Mouse (Mus musculus) heart, postnatal 25 days (tissue): ENCODE measurements at regions not wholly inside any gene's neighbourhood (a gene's known extent, or its start where the extent isn't known, plus 50 kb on each side); places are given as distances from the start of the nearest gene placed in this dataset.

ENCODE experiments used
- DNase-seq: peaks from one replicate; pipeline ENCODE4 v3.0.0; 2022; ENCODE audit warnings: low spot score
- intact Hi-C: fragments of 180-260 bp; cut with DNase I; formaldehyde crosslinking; loops from one replicate; pipeline ENCODE4 v1.15.1; 2025

GRCm38 (mm10) chr14:105790441-105790840 is 106.2 kb downstream of the Spry2 start:
- intact Hi-C loops, result no loop called here
- no peak for DNase-seq

- no peak for DNase-seq
- intact Hi-C loops, result no loop called here
These were observed 113.2 kb downstream of the Spry2 start for GRCm38 (mm10) chr14:105783428-105783827.

- intact Hi-C loops, result no loop called here
- no peak for DNase-seq
These were observed 116.9 kb downstream of the Spry2 start for GRCm38 (mm10) chr14:105779760-105780159.

GRCm38 (mm10) chr14:105779349-105779748 is 117.3 kb downstream of the Spry2 start:
- intact Hi-C loops, result no loop called here
- peak; percentile 67 for DNase-seq

GRCm38 (mm10) chr14:105773674-105774073 is 122.9 kb downstream of the Spry2 start:
- intact Hi-C loops, result no loop called here
- no peak for DNase-seq

- intact Hi-C loops, result no loop called here
- no peak for DNase-seq
These were observed 129.5 kb downstream of the Spry2 start for GRCm38 (mm10) chr14:105767100-105767499.

- intact Hi-C loops, result loop anchor here (10.0 kb wide), 1 partner anchor 58 kb away; no protein-coding TSS in a partner anchor
- no peak for DNase-seq
These were observed 143.9 kb downstream of the Spry2 start for GRCm38 (mm10) chr14:105752509-105753375.

GRCm38 (mm10) chr14:105751762-105752161 is 144.9 kb downstream of the Spry2 start:
- no peak for DNase-seq
- intact Hi-C loops, result loop anchor here (10.0 kb wide), 1 partner anchor 57 kb away; no protein-coding TSS in a partner anchor

GRCm38 (mm10) chr14:105744578-105744977 is 152.0 kb downstream of the Spry2 start:
- DNase-seq, result no peak
- intact Hi-C loops, result no loop called here

- intact Hi-C loops, result no loop called here
- DNase-seq, result peak; percentile 35
These were observed 152.5 kb downstream of the Spry2 start for GRCm38 (mm10) chr14:105744125-105744524.

- peak; percentile 69 for DNase-seq
- intact Hi-C loops, result no loop called here
These were observed 155.7 kb downstream of the Spry2 start for GRCm38 (mm10) chr14:105740889-105741288.

GRCm38 (mm10) chr14:105738568-105738967 is 158.1 kb downstream of the Spry2 start:
- intact Hi-C loops, result loop anchor here (10.0 kb wide), 4 partner anchors 64 to 414 kb away; no protein-coding TSS in a partner anchor
- no peak for DNase-seq

GRCm38 (mm10) chr14:105736352-105736751 is 160.3 kb downstream of the Spry2 start:
- intact Hi-C loops, result loop anchor here (10.0 kb wide), 4 partner anchors 62 to 412 kb away; no protein-coding TSS in a partner anchor
- DNase-seq, result no peak

GRCm38 (mm10) chr14:105734291-105734690 is 162.3 kb downstream of the Spry2 start:
- DNase-seq, result no peak
- intact Hi-C loops, result loop anchor here (10.0 kb wide), 4 partner anchors 59 to 409 kb away; no protein-coding TSS in a partner anchor

GRCm38 (mm10) chr14:105733013-105733728 is 163.4 kb downstream of the Spry2 start:
- intact Hi-C loops, result loop anchor here (2.0 to 10.0 kb wide), 5 partner anchors 58 to 408 kb away; partner anchors contain the start of gene Spry2
- DNase-seq, result peak; percentile 14

- intact Hi-C loops, result loop anchor here (2.0 to 10.0 kb wide), 5 partner anchors 58 to 408 kb away; partner anchors contain the start of gene Spry2
These were observed 164.2 kb downstream of the Spry2 start for GRCm38 (mm10) chr14:105732221-105733012.

GRCm38 (mm10) chr14:105730786-105731185 is 165.8 kb downstream of the Spry2 start:
- intact Hi-C loops, result loop anchor here (10.0 kb wide), 4 partner anchors 56 to 406 kb away; no protein-coding TSS in a partner anchor
- no peak for DNase-seq

More at GRCm38 (mm10) chr14:105732221-105733012, 164.2 kb downstream of the Spry2 start:
- DNase-seq, result peak; percentile 69

- DNase-seq, result no peak
- intact Hi-C loops, result no loop called here
These were observed 167.8 kb downstream of the Spry2 start for GRCm38 (mm10) chr14:105728841-105729240.

- intact Hi-C loops, result no loop called here
These were observed 170.9 kb downstream of the Spry2 start for GRCm38 (mm10) chr14:105725741-105726140.

GRCm38 (mm10) chr14:105722923-105723322 is 173.7 kb downstream of the Spry2 start:
- no peak for DNase-seq
- intact Hi-C loops, result no loop called here

More at GRCm38 (mm10) chr14:105725741-105726140, 170.9 kb downstream of the Spry2 start:
- DNase-seq, result no peak
